Mouse (Mus musculus) forebrain, embryonic 11.5 days (tissue): ENCODE measurements at regions not wholly inside any gene's neighbourhood (a gene's known extent, or its start where the extent isn't known, plus 50 kb on each side); places are given as distances from the start of the nearest gene placed in this dataset.

Source experiments
- ATAC-seq: fragments of 200-750 bp; cut with Nextera tagmentation; replicated peaks from 2 replicates; pipeline ENCODE4 v1.8.0; 2017; ENCODE audit warnings: moderate TSS enrichment; ENCODE audit not compliant: low FRiP score
- DNase-seq: peaks from one replicate; pipeline ENCODE4 v3.0.0-alpha.2; 2017; ENCODE audit warnings: low spot score
- H3K27ac ChIP-seq: fragments of 300-500 bp; sonication (generic); 2 replicates; pipeline ENCODE4 v1.5.1; 2014; ENCODE audit warnings: low read depth, low read length
- H3K27me3 ChIP-seq: fragments of 300-500 bp; sonication (generic); 2 replicates; pipeline ENCODE4 v1.6.1; 2014; ENCODE audit warnings: mild to moderate bottlenecking, low read length, mixed read lengths; ENCODE audit not compliant: control insufficient read depth, insufficient read depth
- H3K36me3 ChIP-seq: fragments of 300-500 bp; sonication (generic); 2 replicates; pipeline ENCODE4 v1.6.1; 2014; ENCODE audit warnings: mild to moderate bottlenecking, low read length, moderate library complexity, mixed read lengths; ENCODE audit not compliant: control insufficient read depth, insufficient read depth
- H3K4me1 ChIP-seq: fragments of 300-500 bp; sonication (generic); replicated peaks from 2 replicates; pipeline ENCODE4 v1.6.1; 2014; ENCODE audit warnings: low read length, mixed read lengths; ENCODE audit not compliant: control insufficient read depth, insufficient read depth
- H3K4me2 ChIP-seq: fragments of 300-500 bp; sonication (generic); 2 replicates; pipeline ENCODE4 v1.6.1; 2014; ENCODE audit warnings: low read depth, mild to moderate bottlenecking, low read length, moderate library complexity, mixed read lengths; ENCODE audit not compliant: severe bottlenecking
- H3K4me3 ChIP-seq: fragments of 300-500 bp; sonication (generic); 2 replicates; pipeline ENCODE4 v1.5.1; 2014; ENCODE audit warnings: low read depth, low read length
- H3K9ac ChIP-seq: fragments of 300-500 bp; sonication (generic); 2 replicates; pipeline ENCODE4 v1.6.1; 2014; ENCODE audit warnings: low read length
- H3K9me3 ChIP-seq: fragments of 300-500 bp; sonication (generic); 2 replicates; pipeline ENCODE4 v1.6.1; 2016; ENCODE audit warnings: low read length, mixed read lengths; ENCODE audit not compliant: control insufficient read depth
- WGBS: fragments of 180-500 bp; shearing (Covaris S2); extraction: QIAGEN DNeasy Blood & Tissue Kit; methylation state at CpG from one replicate; pipeline ENCODE4 v1.1.7; 2014; 5-methylcytosine and 5-hydroxymethylcytosine counted together

- Histone ChIP-seq H3K36me3 (no peaks in the 10 kb centered on the region), H3K4me2 (no peak overlapping the region), H3K27me3 (no peaks in the 10 kb centered on the region), H3K9ac (no peak overlapping the region), H3K27ac (no peak overlapping the region), H3K9me3 (no peaks in the 10 kb centered on the region), H3K4me1 (peaks cover 6% of the 10 kb centered on the region; the same call in 1 of the 2 replicates), H3K4me3 (no peak overlapping the region)
- no peak for DNase-seq
- WGBS: 81% methylated on average over 8 of the region's 8 CpGs
- ATAC-seq: no peak
Measured at GRCm38 (mm10) chr16:29903510-29903909, 160.7 kb upstream of the Hes1 start.

GRCm38 (mm10) chr16:29904183-29904775 is 159.9 kb upstream of the Hes1 start:
- 60% methylated on average over 9 of the region's 9 CpGs for WGBS
- no peaks in the 10 kb centered on the region for H3K27me3 ChIP-seq
- ATAC-seq (no peak; the same call in 1 of the 2 replicates), DNase-seq (peak; percentile 50)
- H3K4me3 ChIP-seq: no peak overlapping the region
- peaks cover 6% of the 10 kb centered on the region; the same call in 1 of the 2 replicates for H3K4me1 ChIP-seq
- no peak overlapping the region for H3K4me2 ChIP-seq
- no peak overlapping the region for H3K27ac ChIP-seq
- H3K9me3 ChIP-seq: no peaks in the 10 kb centered on the region
- no peaks in the 10 kb centered on the region for H3K36me3 ChIP-seq
- no peak overlapping the region for H3K9ac ChIP-seq

- no peak overlapping the region for H3K9ac ChIP-seq
- H3K4me2 ChIP-seq: no peak overlapping the region
- no peaks in the 10 kb centered on the region for H3K27me3 ChIP-seq
- H3K27ac ChIP-seq: no peak overlapping the region
- DNase-seq: peak; percentile 52
- H3K4me1 ChIP-seq: peaks cover 6% of the 10 kb centered on the region; the same call in 1 of the 2 replicates
- ATAC-seq: no peak
- no peak overlapping the region for H3K4me3 ChIP-seq
- H3K9me3 ChIP-seq: peaks cover 4% of the 10 kb centered on the region; the same call in 1 of the 2 replicates
- 59% methylated on average over 7 of the region's 7 CpGs for WGBS
- H3K36me3 ChIP-seq: no peaks in the 10 kb centered on the region
Measured at GRCm38 (mm10) chr16:29907331-29907730, 156.9 kb upstream of the Hes1 start.

- H3K27me3 ChIP-seq: no peaks in the 10 kb centered on the region
- ATAC-seq: no peak
- peak; percentile 48 for DNase-seq
- H3K9ac ChIP-seq: no peak overlapping the region
- 8% methylated on average over 8 of the region's 8 CpGs for WGBS
- peaks cover 4% of the 10 kb centered on the region; the same call in 1 of the 2 replicates for H3K9me3 ChIP-seq
- peaks cover 6% of the 10 kb centered on the region; the same call in 1 of the 2 replicates for H3K4me1 ChIP-seq
- no peak overlapping the region for H3K4me2 ChIP-seq
- H3K4me3 ChIP-seq: no peak overlapping the region
- H3K27ac ChIP-seq: no peak overlapping the region
- H3K36me3 ChIP-seq: no peaks in the 10 kb centered on the region
Measured at GRCm38 (mm10) chr16:29908031-29908430, 156.2 kb upstream of the Hes1 start.

- Histone ChIP-seq H3K36me3 (no peaks in the 10 kb centered on the region), H3K4me1 (no peaks in the 10 kb centered on the region; the same call in 1 of the 2 replicates), H3K9ac (no peak overlapping the region), H3K4me3 (no peak overlapping the region), H3K9me3 (peaks cover 4% of the 10 kb centered on the region; the same call in 1 of the 2 replicates), H3K27me3 (no peaks in the 10 kb centered on the region), H3K27ac (no peak overlapping the region), H3K4me2 (no peak overlapping the region)
- DNase-seq: no peak
- no peak for ATAC-seq
- WGBS: 40% methylated on average over 5 of the region's 5 CpGs
Measured at GRCm38 (mm10) chr16:29909923-29910465, 154.2 kb upstream of the Hes1 start.

- H3K9ac ChIP-seq: no peak overlapping the region
- no peaks in the 10 kb centered on the region for H3K36me3 ChIP-seq
- DNase-seq (no peak), ATAC-seq (no peak)
- H3K9me3 ChIP-seq: peaks cover 4% of the 10 kb centered on the region; the same call in 1 of the 2 replicates
- H3K27me3 ChIP-seq: no peaks in the 10 kb centered on the region
- H3K4me1 ChIP-seq: no peaks in the 10 kb centered on the region; the same call in 1 of the 2 replicates
- H3K27ac ChIP-seq: no peak overlapping the region
- H3K4me2 ChIP-seq: no peak overlapping the region
- no peak overlapping the region for H3K4me3 ChIP-seq
- WGBS: 82% methylated on average over 7 of the region's 7 CpGs
Measured at GRCm38 (mm10) chr16:29911164-29911571, 153.0 kb upstream of the Hes1 start.

GRCm38 (mm10) chr16:29913357-29914010 is 150.7 kb upstream of the Hes1 start:
- H3K27ac ChIP-seq: no peak overlapping the region
- no peaks in the 10 kb centered on the region for H3K27me3 ChIP-seq
- H3K4me2 ChIP-seq: no peak overlapping the region
- H3K9ac ChIP-seq: no peak overlapping the region
- ATAC-seq (no peak), DNase-seq (no peak)
- WGBS: 86% methylated on average over 8 of the region's 8 CpGs
- H3K9me3 ChIP-seq: peaks cover 4% of the 10 kb centered on the region; the same call in 1 of the 2 replicates
- no peaks in the 10 kb centered on the region for H3K36me3 ChIP-seq
- no peaks in the 10 kb centered on the region; the same call in 1 of the 2 replicates for H3K4me1 ChIP-seq
- H3K4me3 ChIP-seq: no peak overlapping the region

GRCm38 (mm10) chr16:29915346-29915745 is 148.8 kb upstream of the Hes1 start:
- Histone ChIP-seq H3K9me3 (peaks cover 4% of the 10 kb centered on the region; the same call in 1 of the 2 replicates), H3K4me1 (no peaks in the 10 kb centered on the region; the same call in 1 of the 2 replicates), H3K4me3 (no peak overlapping the region), H3K27me3 (no peaks in the 10 kb centered on the region), H3K27ac (no peak overlapping the region), H3K36me3 (no peaks in the 10 kb centered on the region), H3K4me2 (no peak overlapping the region), H3K9ac (no peak overlapping the region)
- DNase-seq (no peak), ATAC-seq (no peak)
- WGBS: 69% methylated on average over 11 of the region's 11 CpGs
